Mouse (Mus musculus) CD8-positive naive resting alpha-beta T cell, adult 2 months (primary cell): ENCODE data around the gene Olfr412.

ENCODE experiments used
- DNase-seq, 2 experiments: peaks; one replicate each; pipeline ENCODE4 v3.0.0; 2022; ENCODE audit warnings: low read depth in 2 of 2, low spot score in 2 of 2

Gene Olfr412

DNA sequence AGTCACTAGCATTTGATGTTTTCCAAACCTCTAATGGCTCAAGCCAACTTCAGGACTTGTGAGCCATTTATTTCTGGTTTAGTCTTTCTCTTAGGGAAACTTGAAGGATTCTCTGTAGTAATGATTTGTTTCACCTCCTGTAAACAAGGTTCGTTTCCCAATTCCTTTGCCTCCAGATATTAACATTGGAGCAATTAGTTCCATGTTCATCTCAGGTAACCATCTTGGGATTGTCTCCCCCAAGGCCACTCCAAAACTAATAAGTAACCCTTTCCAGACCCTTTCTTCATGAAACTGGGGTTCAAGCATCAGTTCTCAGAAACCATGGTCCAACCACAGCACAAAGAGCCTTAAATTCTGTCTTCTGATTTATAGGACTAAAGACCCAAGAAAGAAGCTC is at the start of gene Olfr412:
Gene Olfr412, plus strand, starts transcription at position 301 of the 400 bp plus-strand sequence.
- no peak for DNase-seq

DNA sequence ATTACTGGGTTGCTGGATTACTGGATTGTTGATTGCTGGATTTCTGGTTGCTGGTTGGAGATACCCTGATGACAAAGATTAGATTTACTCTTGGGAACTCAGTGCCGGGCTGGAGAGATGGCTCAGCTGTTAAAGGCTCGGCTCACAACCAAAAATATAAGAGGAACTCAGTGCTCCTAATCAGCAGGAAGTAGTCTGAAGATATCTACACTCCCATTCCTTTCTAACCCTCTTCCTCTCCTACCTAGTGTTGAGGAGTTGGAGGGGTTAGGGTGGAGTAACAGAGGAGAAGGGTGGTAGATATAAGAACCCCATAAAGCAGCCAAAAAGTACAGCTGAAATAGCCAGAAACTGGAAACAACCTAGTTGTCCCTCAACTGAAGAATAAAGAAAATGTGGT is 35.8 kb upstream of the Olfr412 start:
- no peak for DNase-seq

DNA sequence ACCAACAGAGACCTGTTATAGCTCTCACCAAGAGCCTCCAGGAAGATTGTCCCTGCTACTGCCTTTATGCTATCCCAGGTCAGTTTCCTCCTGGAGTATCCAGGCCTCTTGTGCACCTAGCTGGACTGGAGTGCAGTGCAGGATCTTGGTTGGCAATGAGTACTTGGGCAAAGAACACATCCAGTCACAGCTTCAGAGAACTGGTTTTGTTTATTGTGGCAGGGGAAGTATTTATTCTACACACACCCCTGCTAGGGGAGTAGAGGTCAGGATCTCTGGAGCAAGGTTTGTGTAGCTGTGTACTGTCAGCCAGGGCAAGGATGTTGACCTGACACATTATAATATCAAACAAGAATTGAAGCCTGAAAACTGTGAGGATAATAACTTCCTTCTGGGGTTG is 33.1 kb upstream of the Olfr412 start:
- no peak for DNase-seq

DNA sequence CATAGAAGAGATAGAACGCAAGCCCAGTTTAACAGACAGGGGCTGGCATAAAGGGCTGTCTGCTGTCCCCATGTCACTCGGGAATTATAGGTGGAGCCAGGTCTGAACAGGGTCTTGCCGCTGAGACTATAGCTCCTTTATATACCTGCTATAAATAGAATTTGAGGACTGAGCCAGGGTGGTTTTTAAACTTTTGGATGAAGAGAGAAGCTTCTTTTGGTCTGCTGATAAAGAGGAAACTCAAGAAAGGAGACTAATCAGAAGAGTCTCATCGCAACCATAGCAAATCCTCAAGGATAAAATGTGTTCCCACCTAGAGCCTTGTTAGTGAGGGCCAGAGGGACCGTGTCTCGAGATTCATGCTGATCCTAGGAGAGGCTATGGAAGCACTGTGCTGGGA is 23.9 kb upstream of the Olfr412 start, which contains the start of gene Olfr410:
Gene Olfr410, minus strand, starts transcription at position 101 of the 400 bp plus-strand sequence.
- no peak for DNase-seq

DNA sequence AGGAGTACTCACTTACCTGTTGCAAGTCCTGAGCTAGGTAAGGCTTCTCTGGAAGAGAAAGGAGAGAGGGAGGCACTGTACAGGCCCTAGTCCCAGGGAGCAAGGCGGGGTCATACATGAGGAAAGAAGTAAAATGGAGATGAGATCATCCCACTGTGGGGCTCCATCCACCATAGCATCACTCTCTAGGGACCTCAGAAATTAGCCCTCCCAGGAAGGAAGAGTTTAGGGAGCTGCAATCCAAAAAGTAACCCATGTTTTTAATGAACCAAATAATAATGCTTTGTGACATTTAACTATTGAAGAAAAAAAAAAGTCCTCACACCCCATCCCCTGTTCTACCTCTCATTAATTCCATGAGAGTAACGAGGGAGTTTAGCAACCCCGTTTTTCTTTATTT is 9.3 kb upstream of the Olfr412 start, which contains the start of gene Olfr411:
Gene Olfr411, minus strand, starts transcription at position 101 of the 400 bp plus-strand sequence.
- DNase-seq: no peak

DNA sequence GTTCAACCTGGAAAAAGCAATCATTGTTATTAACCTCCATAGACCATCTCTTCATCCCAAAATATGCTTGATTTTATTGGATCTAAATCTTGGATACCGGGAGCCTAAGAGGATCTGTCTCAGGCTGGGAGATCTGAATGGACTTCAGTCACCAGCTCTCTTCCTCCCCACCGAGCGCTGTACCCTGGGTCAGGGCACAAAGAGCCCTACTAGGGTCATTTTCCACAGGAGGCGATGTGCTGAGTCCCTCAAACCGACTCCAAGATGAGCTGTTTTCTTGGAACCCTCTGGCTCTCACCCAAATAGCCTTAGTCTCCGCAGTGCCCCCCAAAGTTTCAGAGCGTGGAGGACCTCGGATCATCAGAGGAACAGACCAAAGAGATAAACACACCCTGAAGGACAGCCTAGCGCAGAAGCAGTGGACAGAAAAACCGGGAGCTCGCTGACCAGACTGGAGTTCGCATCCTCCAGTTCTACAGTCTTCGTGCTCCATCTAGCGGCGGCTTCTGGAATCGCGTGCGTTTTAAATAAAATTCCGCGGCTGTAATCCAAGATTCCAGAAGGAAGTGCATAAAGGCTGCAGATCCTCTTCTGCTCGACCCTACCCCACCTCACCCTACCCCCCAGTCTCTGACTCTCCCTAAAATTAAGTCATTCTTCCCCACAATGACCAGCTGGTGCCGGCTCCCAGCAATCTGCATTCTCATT is 9.7 kb downstream of the Olfr412 start:
- peak; percentile 20 to 36 for DNase-seq

DNA sequence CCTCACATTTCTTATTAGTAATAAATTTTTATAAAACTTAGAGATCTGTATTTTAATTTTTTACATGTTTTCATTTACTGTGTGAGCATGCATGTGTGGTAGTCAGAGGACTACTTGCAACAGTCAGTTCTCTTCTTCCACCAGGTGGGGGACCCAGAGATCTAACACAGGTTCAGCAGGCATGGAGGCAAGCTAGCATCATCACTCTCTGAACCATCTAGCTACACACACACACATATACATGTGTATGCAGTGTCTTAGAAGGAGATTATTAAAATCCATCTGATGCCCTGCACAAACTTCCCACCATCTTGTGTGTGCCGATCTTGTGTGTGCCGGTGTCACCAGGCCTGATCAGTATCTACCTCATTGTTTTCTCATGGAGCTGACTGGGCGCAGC is 15.0 kb downstream of the Olfr412 start:
- DNase-seq: no peak

DNA sequence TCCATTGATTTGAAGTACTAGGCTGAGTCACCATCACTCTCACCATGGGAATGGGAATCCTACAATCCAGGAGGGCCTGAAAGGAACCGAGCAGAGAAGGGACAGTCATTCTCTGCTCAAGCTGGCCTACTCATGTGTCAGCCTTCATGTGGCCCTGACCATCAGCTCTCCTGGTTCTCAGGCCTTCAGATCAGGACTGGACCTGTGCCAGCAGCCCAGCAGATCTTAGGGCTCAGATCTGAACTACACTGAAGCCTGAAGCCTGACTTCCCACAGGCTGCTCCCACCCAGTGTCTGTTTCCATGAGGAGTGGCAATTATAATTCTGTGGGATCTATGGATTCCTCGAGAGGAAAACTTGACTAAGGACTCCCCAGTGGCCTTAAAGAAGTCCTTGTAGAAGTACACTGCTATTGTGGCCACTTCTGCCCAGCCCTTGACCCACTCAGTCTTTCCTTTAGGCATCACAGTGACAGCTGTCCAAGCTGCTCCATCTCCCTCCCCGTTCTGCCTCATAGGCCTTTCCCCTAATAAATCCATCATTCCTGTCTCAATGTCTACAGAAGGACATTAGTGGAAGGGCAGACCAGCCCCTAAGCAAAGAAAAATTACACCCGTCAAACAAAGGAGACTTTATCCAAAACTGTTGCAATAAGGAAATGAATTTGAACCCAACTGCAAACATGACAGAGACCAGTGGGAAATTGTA is 17.5 kb downstream of the Olfr412 start:
- DNase-seq: no peak

DNA sequence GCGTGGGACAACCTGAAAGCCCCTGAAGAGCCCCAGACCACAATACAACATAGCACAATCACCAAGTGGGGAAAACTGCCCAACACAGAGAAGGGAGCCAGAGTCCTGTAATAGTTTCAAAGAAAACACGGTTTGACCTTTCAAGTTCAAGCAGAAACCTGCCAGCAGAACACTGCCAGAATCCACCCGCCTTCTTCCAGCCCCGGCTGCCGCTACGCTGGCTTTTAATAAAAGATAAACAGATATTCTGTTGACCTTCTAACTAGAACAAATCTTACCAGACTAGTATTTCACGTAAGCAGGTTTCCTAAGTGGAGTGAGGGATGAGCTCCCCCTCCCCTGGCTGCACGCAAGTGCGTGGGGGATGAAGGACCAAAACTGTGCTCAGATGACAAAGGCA is 23.8 kb downstream of the Olfr412 start:
- DNase-seq: no peak

DNA sequence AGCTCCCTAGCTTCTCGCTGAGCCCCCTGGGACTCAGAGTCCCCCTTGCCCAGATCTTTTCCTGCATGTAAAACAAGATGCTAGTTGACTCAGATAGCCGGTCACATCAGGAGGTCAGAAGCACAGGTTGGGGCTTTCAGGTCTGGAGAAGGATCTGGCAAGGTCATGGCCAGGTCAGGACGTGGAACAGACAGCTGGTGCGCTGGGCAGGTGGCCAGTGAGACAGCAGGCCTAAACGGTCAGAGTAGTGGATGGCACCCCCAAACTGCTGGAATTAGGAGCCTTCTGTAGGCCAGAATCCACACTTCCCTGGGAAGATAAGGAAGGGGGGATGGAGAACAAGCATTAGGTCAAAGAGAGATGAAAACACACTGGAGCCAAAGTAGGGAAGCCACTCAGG is 25.3 kb downstream of the Olfr412 start:
- DNase-seq: no peak

DNA sequence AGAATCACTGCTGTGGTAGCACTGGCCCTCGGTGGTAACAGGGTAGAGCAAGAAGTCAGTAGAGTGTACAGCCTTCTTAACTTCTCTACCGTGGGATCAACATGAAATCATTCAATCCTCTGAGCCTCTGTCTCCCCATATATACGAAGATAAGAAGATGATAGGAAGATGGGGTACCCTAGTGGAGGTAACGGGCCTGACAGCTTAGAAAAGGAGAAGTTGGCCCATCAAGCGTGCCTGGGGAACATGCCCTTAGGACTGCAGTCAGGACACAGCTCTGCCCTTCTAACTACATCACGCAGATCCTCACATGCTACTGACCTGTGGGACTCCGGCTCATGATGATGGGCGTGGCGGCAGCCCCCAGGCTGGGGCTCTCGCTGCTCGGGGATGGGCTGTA is 30.0 kb downstream of the Olfr412 start:
- no peak for DNase-seq

DNA sequence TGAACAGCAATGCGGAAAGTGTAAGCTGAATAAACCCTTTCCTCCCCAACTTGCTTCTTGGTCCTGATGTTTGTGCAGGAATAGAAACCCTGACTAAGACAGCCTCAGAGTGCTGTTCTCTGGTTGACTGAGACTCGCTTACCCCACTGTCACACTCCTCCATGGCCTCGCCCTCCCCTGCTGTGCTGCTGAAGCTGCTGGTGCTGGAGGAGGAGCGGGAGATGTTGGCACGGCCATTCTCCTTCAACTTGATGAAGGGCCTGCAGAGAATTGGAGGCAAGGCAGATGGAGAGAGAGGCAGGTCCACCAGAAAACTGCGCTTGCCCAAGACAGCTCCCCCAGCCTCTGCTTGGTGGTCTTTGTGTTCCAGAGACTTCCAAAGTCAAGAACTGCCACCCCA is 31.0 kb downstream of the Olfr412 start:
- DNase-seq: no peak

DNA sequence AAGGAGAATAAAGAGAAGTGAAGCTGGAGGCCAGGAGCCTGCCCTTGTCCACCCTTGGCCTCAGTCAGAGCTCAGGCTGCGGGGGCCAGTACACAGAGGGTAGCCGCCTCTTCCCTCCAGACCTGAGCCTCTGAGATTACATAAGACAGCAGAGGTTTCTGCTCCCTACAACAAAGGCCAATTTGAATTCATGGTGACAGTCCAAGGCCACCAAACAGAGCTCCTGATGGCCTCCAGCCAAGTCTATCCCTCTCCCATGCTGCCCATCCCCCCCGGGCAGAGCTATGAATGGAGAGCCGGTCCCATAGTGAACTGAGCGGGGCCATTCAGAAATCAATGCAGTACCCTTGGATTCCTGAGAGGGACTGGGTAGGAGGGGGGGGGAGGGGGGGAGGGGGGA is 31.6 kb downstream of the Olfr412 start:
- no peak for DNase-seq

DNA sequence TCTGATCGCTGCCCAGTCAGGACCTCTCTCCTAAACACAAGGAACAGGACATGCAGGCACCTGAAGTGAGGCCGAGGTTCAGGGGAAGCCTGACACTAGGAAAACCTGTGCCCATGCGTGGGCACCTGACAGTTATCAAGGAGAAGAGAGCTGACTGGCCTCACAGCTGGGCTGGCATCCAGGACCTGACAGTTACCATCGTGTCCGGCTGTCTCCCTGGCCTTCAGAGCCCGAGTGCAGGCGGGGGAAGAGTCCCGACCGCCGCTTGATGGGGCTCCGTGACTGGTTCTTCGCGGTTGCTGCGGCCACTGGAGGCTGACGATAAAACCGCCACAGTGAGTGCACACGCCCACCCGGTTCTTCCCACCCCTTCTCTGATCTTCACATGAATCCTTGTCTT is 33.7 kb downstream of the Olfr412 start:
- no peak for DNase-seq

DNA sequence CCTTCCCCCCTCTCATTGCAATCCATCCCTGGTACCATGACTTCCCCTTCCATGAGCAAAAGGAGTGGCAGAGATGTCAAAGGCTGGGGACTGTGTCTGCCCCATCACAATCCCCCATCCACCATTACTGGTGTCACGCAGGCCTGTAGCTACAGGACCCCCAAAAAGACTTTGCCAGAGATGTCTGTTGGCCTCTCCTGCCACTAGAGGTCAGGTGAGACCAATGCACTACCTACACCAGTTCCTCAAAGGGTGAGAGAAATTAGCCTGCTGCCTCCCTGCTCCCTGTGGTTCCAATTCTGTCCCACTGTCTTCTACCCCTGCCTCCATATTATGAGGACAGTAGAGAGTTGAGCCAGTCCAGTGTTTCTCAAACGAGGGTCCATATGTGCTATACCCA is 40.3 kb downstream of the Olfr412 start:
- DNase-seq: no peak

DNA sequence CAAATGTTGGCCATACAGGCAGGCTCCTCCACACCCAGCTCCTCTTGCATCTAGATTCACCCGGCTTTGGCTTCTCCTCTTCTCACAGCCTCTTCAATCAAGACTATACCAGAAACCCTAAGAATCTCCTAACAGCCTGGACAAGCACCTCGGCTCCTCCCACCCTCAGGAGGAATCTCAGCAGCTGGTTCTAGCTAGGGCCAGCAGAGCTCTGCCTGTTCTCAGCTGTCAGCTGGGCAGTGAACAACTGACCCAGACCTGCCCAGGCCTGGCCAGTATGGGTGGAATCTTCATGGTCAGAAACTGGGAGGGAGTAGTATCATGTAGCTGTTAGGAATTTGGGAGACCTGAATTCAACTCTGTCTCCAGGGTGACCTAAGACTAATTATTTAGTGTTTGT is 42.3 kb downstream of the Olfr412 start:
- DNase-seq: no peak

DNA sequence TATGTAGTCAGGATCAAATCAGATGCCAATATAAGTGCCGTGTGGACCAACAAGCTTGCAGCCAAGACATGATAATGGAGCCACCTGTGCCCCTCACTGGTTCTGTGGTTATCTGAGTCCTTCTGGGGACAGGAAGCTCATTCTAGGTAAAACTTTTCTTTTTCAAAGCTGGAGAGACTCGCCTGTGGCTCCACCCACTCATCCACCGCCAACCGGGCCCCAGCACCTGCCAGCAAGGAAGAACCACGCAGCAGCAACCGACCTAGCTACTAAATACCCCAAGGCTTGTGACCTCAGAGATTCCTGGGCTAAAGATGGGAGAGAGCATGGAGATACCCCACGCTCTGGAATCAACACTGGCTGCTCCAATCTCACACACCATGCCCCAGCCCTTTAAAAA is 43.3 kb downstream of the Olfr412 start:
- no peak for DNase-seq

DNA sequence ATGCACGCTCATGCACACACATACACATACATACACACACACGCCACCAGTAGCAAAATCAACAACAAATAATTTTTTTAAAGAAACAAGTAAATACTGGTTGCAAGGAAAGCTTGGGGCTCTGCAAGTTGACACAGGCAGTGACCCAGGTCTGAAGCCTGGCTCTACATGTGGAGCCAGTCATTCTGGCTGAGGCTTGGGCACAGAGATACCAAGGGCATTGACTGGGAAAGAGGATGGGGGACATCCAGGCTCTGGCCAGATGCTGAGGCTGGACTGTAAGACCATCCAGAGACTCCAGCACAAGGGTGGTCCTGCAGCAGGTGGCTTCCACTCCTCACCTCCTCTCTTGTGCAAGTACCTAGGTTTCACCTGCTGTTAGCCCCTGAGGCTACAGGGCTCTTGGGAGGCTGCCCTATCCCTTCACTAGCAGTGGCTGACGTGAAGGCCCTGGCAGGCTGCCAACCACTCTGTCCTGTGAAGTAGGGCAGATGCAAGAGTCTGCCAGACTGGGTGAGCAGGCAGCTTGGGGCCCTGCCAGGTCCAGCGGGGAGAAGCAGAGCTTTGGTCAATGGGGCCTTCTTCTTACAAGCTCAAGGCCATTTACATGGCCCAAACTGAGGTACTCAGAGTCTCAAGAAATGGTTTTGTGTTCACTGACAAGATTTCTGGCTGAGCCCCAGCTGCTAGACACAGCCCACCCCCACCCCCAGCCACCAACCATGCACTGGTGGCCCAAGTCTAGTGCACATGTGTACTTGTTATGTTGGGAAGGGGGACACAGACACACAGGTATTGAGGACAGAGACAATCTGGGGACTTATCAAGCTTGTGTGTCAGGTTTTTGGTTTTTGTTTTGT is 46.9 kb downstream of the Olfr412 start:
- DNase-seq: no peak

DNA sequence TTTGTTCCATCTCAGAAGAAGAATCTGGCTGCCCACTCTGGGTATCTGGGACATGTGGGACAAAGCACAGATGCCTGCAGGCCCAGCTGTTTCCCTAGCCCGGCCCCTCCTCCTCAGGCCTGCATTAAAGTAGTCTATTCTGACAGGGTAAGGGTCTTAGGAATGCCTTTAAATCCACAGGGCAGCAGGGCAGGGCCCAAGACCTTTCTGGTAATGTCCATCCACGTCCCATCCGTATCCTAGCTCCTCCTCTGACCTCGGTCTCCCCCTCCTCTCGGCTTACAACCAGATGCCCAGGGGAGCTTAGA is 47.5 kb downstream of the Olfr412 start:
- DNase-seq: no peak

DNA sequence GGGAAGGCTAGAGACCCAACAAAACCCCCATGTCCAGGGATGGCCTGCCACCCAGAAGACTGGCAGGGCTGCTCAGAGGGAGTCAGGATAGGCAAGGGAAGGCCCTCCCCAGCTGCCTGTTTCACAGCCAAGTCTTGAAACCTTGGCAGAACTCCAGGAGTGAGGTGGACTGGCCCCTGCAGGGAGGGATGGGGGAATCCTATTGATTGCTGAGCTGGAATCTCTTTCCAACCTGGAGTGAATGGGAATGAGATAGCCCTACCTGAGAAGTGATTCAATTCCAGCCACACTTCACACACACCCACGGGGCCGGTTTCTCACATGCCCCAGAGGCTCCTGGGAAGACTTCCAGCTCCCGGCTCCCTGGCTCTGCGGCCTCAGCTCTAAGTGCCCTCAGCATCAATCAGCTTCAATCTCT is 47.9 kb downstream of the Olfr412 start:
- DNase-seq: no peak

DNA sequence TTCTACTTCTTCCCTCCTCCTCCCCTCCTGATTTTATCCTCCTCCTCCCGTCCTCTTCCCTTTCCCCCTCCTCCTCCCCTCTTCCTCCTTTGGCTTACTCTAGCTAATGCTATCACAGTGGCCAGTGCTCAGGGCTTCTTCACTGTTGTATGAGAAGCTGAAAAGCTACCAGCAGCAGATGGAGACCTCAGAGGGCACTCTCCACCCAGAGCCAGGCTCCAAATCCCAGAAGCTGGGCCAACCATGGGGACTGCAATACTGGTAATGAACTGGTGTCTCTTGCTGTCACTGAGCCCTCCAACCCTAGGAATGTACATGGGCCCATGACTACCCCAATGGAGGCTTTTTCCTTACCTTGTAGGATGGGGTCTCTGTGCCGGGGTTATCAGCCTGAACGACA is 50.1 kb downstream of the Olfr412 start:
- no peak for DNase-seq

DNA sequence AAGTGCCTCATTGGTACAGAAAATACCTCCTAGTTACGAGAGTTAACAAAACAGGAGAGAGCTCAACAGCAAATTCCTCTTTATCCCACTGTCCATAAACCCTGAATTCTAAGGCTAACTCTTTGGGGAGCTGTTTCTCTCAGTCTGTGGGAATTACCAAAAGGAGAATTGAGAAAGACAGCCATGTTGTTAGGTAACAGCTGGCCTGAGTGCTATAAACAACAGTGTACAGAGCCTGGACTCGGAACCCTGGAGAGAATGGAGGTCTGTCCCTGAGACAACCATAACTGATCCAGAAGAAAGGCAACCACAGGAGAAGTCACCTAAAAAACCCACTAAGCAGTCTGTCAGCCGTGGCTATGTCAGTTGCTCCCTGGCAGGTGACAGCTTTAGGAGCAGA is 50.6 kb downstream of the Olfr412 start:
- no peak for DNase-seq
